Mouse (Mus musculus) midbrain, embryonic 16.5 days (tissue): ENCODE results near the gene Cpne7. TPM values are rescaled to one million over a fixed set of nuclear protein-coding genes. Genes with fewer than 3 reads are reported as not detected.
"Not testable (repeated sequence)": the region's sequence is repeated elsewhere in the genome, so short reads cannot be mapped to it uniquely, and the experiment has no call there.

Experiments
- ATAC-seq: fragments of 200-750 bp; cut with Nextera tagmentation; 2 replicates; pipeline ENCODE4 v1.8.0; 2017; ENCODE audit warnings: moderate TSS enrichment
- H3K27ac ChIP-seq: fragments of 300-500 bp; sonication (generic); 2 replicates; pipeline ENCODE4 v1.5.1; 2014; ENCODE audit warnings: mild to moderate bottlenecking, low read length, mixed read lengths
- H3K27me3 ChIP-seq: fragments of 300-500 bp; sonication (generic); 2 replicates; pipeline ENCODE4 v1.6.1; 2014; ENCODE audit warnings: low read depth, low read length, mixed read lengths; ENCODE audit not compliant: control insufficient read depth, insufficient read depth
- H3K36me3 ChIP-seq: fragments of 300-500 bp; sonication (generic); 2 replicates; pipeline ENCODE4 v1.6.1; 2014; ENCODE audit warnings: mild to moderate bottlenecking, low read length, moderate library complexity, mixed read lengths; ENCODE audit not compliant: control insufficient read depth, insufficient read depth
- H3K4me1 ChIP-seq: fragments of 300-500 bp; sonication (generic); 2 replicates; pipeline ENCODE4 v1.6.1; 2014; ENCODE audit warnings: mild to moderate bottlenecking, low read length, mixed read lengths; ENCODE audit not compliant: control insufficient read depth, insufficient read depth
- H3K4me2 ChIP-seq: fragments of 300-500 bp; sonication (generic); 2 replicates; pipeline ENCODE4 v1.6.1; 2014; ENCODE audit warnings: mild to moderate bottlenecking, low read length, mixed read lengths
- H3K4me3 ChIP-seq: fragments of 300-500 bp; sonication (generic); 2 replicates; pipeline ENCODE4 v1.5.1; 2014; ENCODE audit warnings: low read depth, mild to moderate bottlenecking, low read length, moderate library complexity, mixed read lengths
- H3K9ac ChIP-seq: fragments of 300-500 bp; sonication (generic); 2 replicates; pipeline ENCODE4 v1.6.1; 2014; ENCODE audit warnings: low read depth, low read length, mixed read lengths
- H3K9me3 ChIP-seq: fragments of 300-500 bp; sonication (generic); replicated peaks from 2 replicates; pipeline ENCODE4 v1.6.1; 2014; ENCODE audit warnings: mild to moderate bottlenecking, low read length, mixed read lengths; ENCODE audit not compliant: control insufficient read depth, poor library complexity, severe bottlenecking
- WGBS: fragments of 180-500 bp; shearing (Covaris S2); extraction: QIAGEN DNeasy Blood & Tissue Kit; methylation state at CpG from one replicate; pipeline ENCODE4 v1.1.7; 2014; 5-methylcytosine and 5-hydroxymethylcytosine counted together
- polyA plus RNA-seq: library from polyadenylated mRNA; unstranded; fragments of >200 nt; fragmentation: Nextera tagmentation; extraction: Ambion mirVana; gene quantifications from 2 replicates; pipeline ENCODE4 v1.2.1, GENCODE M21; 2015

The Cpne7 gene
- polyA plus RNA-seq, 1 experiment from 2014 or later: 17.1 TPM

GRCm38 (mm10) chr8:123101244-123101643, 15.9 kb upstream of the Cpne7 start:
- H3K36me3 ChIP-seq: peaks cover 22% of the 10 kb centered on the region
- H3K9me3 ChIP-seq: no peaks in the 10 kb centered on the region
- no peaks in the 10 kb centered on the region for H3K27me3 ChIP-seq
- H3K27ac ChIP-seq: no peak overlapping the region
- no peak overlapping the region for H3K4me3 ChIP-seq
- H3K4me1 ChIP-seq: peaks cover 16% of the 10 kb centered on the region
- H3K4me2 ChIP-seq: no peak overlapping the region
- 77% methylated on average over 4 of the region's 4 CpGs for WGBS
- no peak overlapping the region for H3K9ac ChIP-seq
- no peak for ATAC-seq

GRCm38 (mm10) chr8:123101735-123102685, 15.2 kb upstream of the Cpne7 start, which contains the start of gene Rpl13:
Gene Rpl13 (plus strand): TSS chr8:123102350.
- Histone ChIP-seq H3K27me3 (no peaks in the 10 kb centered on the region), H3K27ac (peak within 1 kb of the TSS; percentile 96), H3K36me3 (peaks cover 20% of the 10 kb centered on the region), H3K9me3 (no peaks in the 10 kb centered on the region), H3K4me1 (peaks cover 16% of the 10 kb centered on the region), H3K4me2 (peak within 1 kb of the TSS; percentile 95), H3K9ac (peak within 1 kb of the TSS; percentile 93), H3K4me3 (peak within 1 kb of the TSS; percentile 74)
- ATAC-seq: peak; percentile 95
- WGBS: 2% methylated on average over 54 of the region's 56 CpGs

- H3K27ac ChIP-seq: peak overlapping the region; percentile 96
- not testable (repeated sequence) for ATAC-seq, H3K9me3 ChIP-seq, H3K27me3 ChIP-seq
- peak overlapping the region; percentile 95 for H3K4me2 ChIP-seq
- H3K4me1 ChIP-seq: peaks cover 16% of the 10 kb centered on the region
- H3K4me3 ChIP-seq: peak overlapping the region; percentile 74
- H3K9ac ChIP-seq: peak overlapping the region; percentile 93
- H3K36me3 ChIP-seq: peaks cover 16% of the 10 kb centered on the region
- 1% methylated on average over 26 of the region's 26 CpGs for WGBS
Measured at GRCm38 (mm10) chr8:123102855-123103254, 14.3 kb upstream of the Cpne7 start.

- H3K9ac ChIP-seq: peak overlapping the region; percentile 93
- no peak for ATAC-seq
- peak overlapping the region; percentile 74 for H3K4me3 ChIP-seq
- peaks cover 16% of the 10 kb centered on the region for H3K4me1 ChIP-seq
- H3K27ac ChIP-seq: 0 out of 2 replicates have a peak overlapping the region, but pooled peaks have one; percentile 28
- H3K9me3 ChIP-seq: no peaks in the 10 kb centered on the region
- peaks cover 12% of the 10 kb centered on the region for H3K36me3 ChIP-seq
- 19% methylated on average over 15 of the region's 15 CpGs for WGBS
- peak overlapping the region; percentile 95 for H3K4me2 ChIP-seq
- H3K27me3 ChIP-seq: no peaks in the 10 kb centered on the region
Measured at GRCm38 (mm10) chr8:123103285-123103684, 13.9 kb upstream of the Cpne7 start.

GRCm38 (mm10) chr8:123104046-123104767, 13.0 kb upstream of the Cpne7 start:
- H3K9me3 ChIP-seq: no peaks in the 10 kb centered on the region
- peaks cover 12% of the 10 kb centered on the region for H3K36me3 ChIP-seq
- H3K27ac ChIP-seq: no peak overlapping the region
- 82% methylated on average over 6 of the region's 6 CpGs for WGBS
- no peaks in the 10 kb centered on the region for H3K27me3 ChIP-seq
- peaks cover 16% of the 10 kb centered on the region for H3K4me1 ChIP-seq
- no peak for ATAC-seq
- no peak overlapping the region; the same call in 1 of the 2 replicates for H3K9ac ChIP-seq
- peak overlapping the region; percentile 95; the same call in 1 of the 2 replicates for H3K4me2 ChIP-seq
- H3K4me3 ChIP-seq: no peak overlapping the region

- Histone ChIP-seq H3K4me1 (peaks cover 16% of the 10 kb centered on the region), H3K27ac (no peak overlapping the region), H3K27me3 (no peaks in the 10 kb centered on the region), H3K4me3 (no peak overlapping the region), H3K4me2 (no peak overlapping the region), H3K9me3 (no peaks in the 10 kb centered on the region), H3K36me3 (peaks cover 12% of the 10 kb centered on the region), H3K9ac (no peak overlapping the region)
- ATAC-seq: no peak
- 65% methylated on average over 5 of the region's 5 CpGs for WGBS
Measured at GRCm38 (mm10) chr8:123105553-123106326, 11.4 kb upstream of the Cpne7 start.

- Histone ChIP-seq H3K4me3 (no peak overlapping the region), H3K9ac (no peak overlapping the region), H3K4me2 (no peak overlapping the region), H3K27ac (no peak overlapping the region), H3K4me1 (peaks cover 15% of the 10 kb centered on the region), H3K27me3 (no peaks in the 10 kb centered on the region), H3K9me3 (no peaks in the 10 kb centered on the region), H3K36me3 (peaks cover 12% of the 10 kb centered on the region)
- ATAC-seq: no peak
- WGBS: 52% methylated on average over 2 of the region's 2 CpGs
Measured at GRCm38 (mm10) chr8:123106531-123106930, 10.6 kb upstream of the Cpne7 start.

- H3K36me3 ChIP-seq: peaks cover 12% of the 10 kb centered on the region
- no peak overlapping the region for H3K27ac ChIP-seq
- no peak for ATAC-seq
- H3K4me3 ChIP-seq: no peak overlapping the region
- no peak overlapping the region for H3K4me2 ChIP-seq
- no peaks in the 10 kb centered on the region for H3K27me3 ChIP-seq
- no peaks in the 10 kb centered on the region for H3K9me3 ChIP-seq
- H3K4me1 ChIP-seq: peaks cover 11% of the 10 kb centered on the region
- no peak overlapping the region for H3K9ac ChIP-seq
- WGBS: 95% methylated on average over 1 of the region's 1 CpGs
Measured at GRCm38 (mm10) chr8:123108010-123108409, 9.2 kb upstream of the Cpne7 start.
